Mouse (Mus musculus): ENCODE results near the gene Fam129a. TPM values are rescaled to one million over a fixed set of nuclear protein-coding genes. Genes with fewer than 3 reads are reported as not detected.

The Fam129a gene
- 3.7 and 13.0 TPM in 2 replicates for polyA plus RNA-seq (2012; ENCODE audit: low replicate concordance)

GRCm38 (mm10) chr1:151570981-151571837 lies at the start of gene Fam129a:
Fam129a (plus strand) TSS chr1:151571186.

GRCm38 (mm10) chr1:151754881-151755659 lies 184.1 kb downstream of the Fam129a start, which contains the start of gene Edem3:
Edem3 (plus strand) TSS chr1:151755371.

Other genes with a start within 250 kb of the Fam129a start
- gene Ivns1abp, start 226.7 kb upstream of the Fam129a start, polyA plus RNA-seq (2012; ENCODE audit: low replicate concordance), result 64.8 and 128 TPM in 2 replicates
- 0.18 and 0.99 TPM in 2 replicates for gene Swt1, start 142.7 kb upstream of the Fam129a start, polyA plus RNA-seq (2012; ENCODE audit: low replicate concordance)
- gene Trmt1l, start 142.6 kb upstream of the Fam129a start, polyA plus RNA-seq (2012; ENCODE audit: low replicate concordance), result 16.9 and 25.4 TPM in 2 replicates
- 7.2 and 7.8 TPM in 2 replicates for gene Rnf2, start 70.2 kb upstream of the Fam129a start, polyA plus RNA-seq (2012; ENCODE audit: low replicate concordance)
- 4.5 and 7.7 TPM in 2 replicates for gene Edem3, start 184.2 kb downstream of the Fam129a start, polyA plus RNA-seq (2012; ENCODE audit: low replicate concordance)

All from leukemia stem cell, adult 10-12 weeks (primary cell).